ENCODE assay signal across 12 mouse cellular contexts in genomic region chr10:94329962-94330361, GRCm38 (mm10). TPM values are rescaled to one million over a fixed set of nuclear protein-coding genes. Genes with fewer than 3 reads are reported as not detected.
DNase-seq lines count a peak whose midpoint lies in the region; ATAC-seq lines count a peak whose summit lies in the region.
"Had no signal": no experiment of that assay in that cellular context is flagged by ENCODE, and none has a peak within 500 bp of the region (broad histone marks: within the 10 kb centered on the region; RNA-seq: fewer than 3 reads in every experiment).

No protein-coding gene starts in this region.

- no peaks in the 10 kb centered on the region for H3K36me3 ChIP-seq in kidney, embryonic 16.5 days (ENCODE audit: insufficient read depth, low read length)
- H3K36me3 ChIP-seq: intestine, embryonic 15.5 days had no signal

- no peak overlapping the region for H3K27ac ChIP-seq in kidney, embryonic 16.5 days (ENCODE audit: low read length)
- H3K27ac ChIP-seq: intestine, embryonic 15.5 days; liver, embryonic 14.5 days; stomach, postnatal 0 days had no signal

- peaks cover 1% of the 10 kb centered on the region; the same call in 1 of the 2 replicates for H3K9me3 ChIP-seq in kidney, embryonic 16.5 days (ENCODE audit: low read length)
- H3K9me3 ChIP-seq: intestine, embryonic 15.5 days had no signal

- H3K4me3 ChIP-seq in kidney, embryonic 16.5 days (ENCODE audit: low read length) = no peak overlapping the region
- H3K4me3 ChIP-seq: intestine, embryonic 15.5 days had no signal

- no peak overlapping the region for H3K4me2 ChIP-seq in kidney, embryonic 16.5 days (replicated peaks; ENCODE audit: low read depth, low read length)
- H3K4me2 ChIP-seq: intestine, embryonic 15.5 days had no signal

- H3K9ac ChIP-seq in kidney, embryonic 16.5 days (replicated peaks; ENCODE audit: low read length) = no peak overlapping the region
- H3K9ac ChIP-seq: intestine, embryonic 15.5 days; liver, embryonic 14.5 days had no signal

- 29% methylated on average over 5 of the region's 5 CpGs for WGBS in kidney, embryonic 16.5 days

- intact Hi-C loops in left cerebral cortex, postnatal 10 days (cut with DNase I) = no loop called here
- intact Hi-C loops in gastrocnemius, postnatal 14 days (cut with DNase I; ENCODE audit: low total_unique reads) = no loop called here

- no peaks in the 10 kb centered on the region for H3K27me3 ChIP-seq in kidney, embryonic 16.5 days (ENCODE audit: insufficient read depth, low read length)
- H3K27me3 ChIP-seq: intestine, embryonic 15.5 days had no signal

- DNase-seq in adrenal gland, postnatal 14 days = peak; percentile 55
- DNase-seq in adrenal gland, adult 8-10 months = no peak
- DNase-seq in left cerebral cortex, postnatal 10 days (ENCODE audit: extremely low spot score in 1 of 2, low spot score in 2 of 2) = peak; percentile 15 to 67
- DNase-seq in left cerebral cortex, adult 8-10 months (ENCODE audit: low spot score in 2 of 2) = no peak
- DNase-seq in adrenal gland, postnatal 25 days = peak; percentile 42
- no peak for DNase-seq in gastrocnemius, postnatal 14 days
- DNase-seq in layer of hippocampus, postnatal 36 days = no peak

- peaks cover 7% of the 10 kb centered on the region; the same call in 1 of the 2 replicates for H3K4me1 ChIP-seq in kidney, embryonic 16.5 days (ENCODE audit: insufficient read depth, low read length)
- H3K4me1 ChIP-seq: intestine, embryonic 15.5 days had no signal

- ATAC-seq in kidney, embryonic 16.5 days (ENCODE audit: low FRiP score, low TSS enrichment) = peak; percentile 76; the same call in 1 of the 2 replicates
- ATAC-seq: intestine, embryonic 15.5 days had no signal

RNA-seq across cellular contexts. Expression of gene Tmcc3, which starts 18.2 kb away (rescaled TPM):
- total RNA-seq in adrenal gland, postnatal 14 days (2021) = 29.1 and 36.0 TPM in 2 replicates
- total RNA-seq in adrenal gland, adult 8-10 months (2022) = 10 to 100 TPM; 12.4 to 22.2 (median 15.1) TPM
- 10 to 100 TPM; 16.0 to 16.7 TPM for total RNA-seq in left cerebral cortex, postnatal 10 days (2021)
- total RNA-seq in left cerebral cortex, adult 8-10 months (2022) = 10 to 100 TPM; 37.5 to 45.6 (median 39.7) TPM
- total RNA-seq in adrenal gland, postnatal 25 days (2021) = 13.2 and 13.6 TPM in 2 replicates
- polyA plus RNA-seq in kidney, embryonic 16.5 days (2015; fragmentation: Nextera tagmentation; extraction: Ambion mirVana) = 8.0 and 9.2 TPM in 2 replicates
- total RNA-seq in gastrocnemius, postnatal 14 days (2021) = 10 to 100 TPM; 21.8 to 26.8 TPM
- 10 to 100 TPM; 45.8 to 46.6 TPM for total RNA-seq in layer of hippocampus, postnatal 36 days (2021)

RNA-seq across cellular contexts. Expression of gene Gm4792, which starts 31.5 kb away (rescaled TPM):
- not detected in 2 replicates for total RNA-seq in adrenal gland, postnatal 14 days (2021)
- total RNA-seq in adrenal gland, adult 8-10 months (2022) = not detected
- total RNA-seq in left cerebral cortex, postnatal 10 days (2021) = not detected
- total RNA-seq in left cerebral cortex, adult 8-10 months (2022) = not detected
- total RNA-seq in adrenal gland, postnatal 25 days (2021) = not detected in 2 replicates
- not detected in 2 replicates for polyA plus RNA-seq in kidney, embryonic 16.5 days (2015; fragmentation: Nextera tagmentation; extraction: Ambion mirVana)
- total RNA-seq in gastrocnemius, postnatal 14 days (2021) = not detected
- total RNA-seq in layer of hippocampus, postnatal 36 days (2021) = not detected
- polyA plus RNA-seq: embryonic facial prominence, embryonic 11.5 days; intestine, embryonic 15.5 days; liver, embryonic 14.5 days had no signal

Comparison
In these comparisons a context has a peak if more than half of its experiments do, and no peak if none do; other contexts are left out.
1. DNase-seq: peak in adrenal gland, postnatal 14 days (single experiment), left cerebral cortex, postnatal 10 days (2 of 2) and adrenal gland, postnatal 25 days (single experiment); none in adrenal gland, adult 8-10 months (single experiment), left cerebral cortex, adult 8-10 months (0 of 2), gastrocnemius, postnatal 14 days (single experiment) and layer of hippocampus, postnatal 36 days (0 of 2).